Mouse (Mus musculus) adipocyte (in vitro differentiated cells): ENCODE results near the gene Slc9a7.
A peak's percentile ranks its signal among the peaks of the same experiment; 100 is the strongest.

Source experiments
- DNase-seq: peaks from one replicate; pipeline ENCODE4 v3.0.0-alpha.2; 2016; ENCODE audit warnings: low spot score

Gene Slc9a7

DNA sequence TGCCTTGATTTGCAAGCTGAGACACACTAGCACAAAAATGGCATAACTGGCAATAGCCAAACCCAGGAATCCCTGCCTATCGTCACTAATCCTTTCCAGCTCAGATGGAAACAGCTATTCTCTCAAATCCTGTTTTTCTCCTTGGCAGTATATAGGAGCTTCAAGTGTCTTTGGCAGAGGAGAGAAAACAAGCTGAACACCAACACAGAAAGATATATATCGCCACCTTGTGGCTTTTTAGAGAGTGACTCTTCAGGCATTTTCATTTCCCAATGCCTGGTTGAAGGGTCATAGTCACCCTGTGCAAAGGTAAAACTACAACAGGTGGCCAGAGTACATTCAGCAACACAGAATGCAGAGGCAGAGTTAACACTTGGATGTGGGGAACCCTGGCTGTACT is 134.1 kb downstream of the Slc9a7 start:
- peak; percentile 12 for DNase-seq

- DNase-seq: no peak
These were observed 162.1 kb downstream of the Slc9a7 start for GRCm38 (mm10) chrX:20129466-20129865.

GRCm38 (mm10) chrX:20128951-20129350 is 162.7 kb downstream of the Slc9a7 start:
- DNase-seq: no peak

DNA sequence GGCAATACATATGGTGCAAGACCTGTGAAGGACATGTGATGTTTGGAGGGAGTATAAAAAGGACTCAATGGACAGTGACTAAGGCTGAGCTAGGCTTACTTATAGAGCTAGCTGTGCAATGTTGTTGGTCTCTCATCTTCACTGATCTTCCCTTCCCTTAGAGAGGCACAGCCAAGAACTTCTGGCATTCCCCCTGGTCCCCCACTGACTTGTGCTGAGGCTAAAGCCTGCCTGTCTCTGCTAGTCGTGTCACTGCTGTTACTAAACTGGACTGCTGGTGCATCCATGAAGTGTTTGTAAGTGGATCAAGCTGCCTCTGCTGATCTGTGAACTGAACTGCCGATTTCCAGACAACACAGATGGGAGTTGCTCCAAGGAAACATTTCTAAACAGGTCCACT is 166.1 kb downstream of the Slc9a7 start:
- DNase-seq: no peak

- DNase-seq: no peak
These were observed 173.9 kb downstream of the Slc9a7 start for GRCm38 (mm10) chrX:20117717-20118116.

DNA sequence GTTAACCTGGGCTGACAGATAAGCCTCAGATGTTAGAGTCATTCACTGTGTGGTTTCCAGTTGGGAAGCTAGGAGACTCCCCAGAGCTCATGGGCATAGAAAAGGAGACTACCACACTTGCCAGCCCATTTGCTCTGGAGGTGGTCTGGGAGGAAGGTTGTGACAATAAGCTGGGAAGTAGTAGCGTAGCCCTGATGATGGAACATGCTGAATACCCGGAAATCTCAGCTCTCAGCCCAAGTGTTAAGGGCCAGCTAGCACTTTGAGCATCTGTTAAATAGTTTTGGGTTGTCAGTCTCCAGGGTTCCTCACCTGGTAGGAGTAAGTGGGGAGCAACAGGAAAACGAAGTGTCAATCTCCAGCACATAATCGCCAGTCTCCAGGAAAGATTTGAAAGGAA is 221.4 kb downstream of the Slc9a7 start:
- DNase-seq: no peak

GRCm38 (mm10) chrX:20066636-20067035 is 225.0 kb downstream of the Slc9a7 start:
- DNase-seq: no peak

- no peak for DNase-seq
These were observed 229.7 kb downstream of the Slc9a7 start for GRCm38 (mm10) chrX:20061764-20062480.

DNA sequence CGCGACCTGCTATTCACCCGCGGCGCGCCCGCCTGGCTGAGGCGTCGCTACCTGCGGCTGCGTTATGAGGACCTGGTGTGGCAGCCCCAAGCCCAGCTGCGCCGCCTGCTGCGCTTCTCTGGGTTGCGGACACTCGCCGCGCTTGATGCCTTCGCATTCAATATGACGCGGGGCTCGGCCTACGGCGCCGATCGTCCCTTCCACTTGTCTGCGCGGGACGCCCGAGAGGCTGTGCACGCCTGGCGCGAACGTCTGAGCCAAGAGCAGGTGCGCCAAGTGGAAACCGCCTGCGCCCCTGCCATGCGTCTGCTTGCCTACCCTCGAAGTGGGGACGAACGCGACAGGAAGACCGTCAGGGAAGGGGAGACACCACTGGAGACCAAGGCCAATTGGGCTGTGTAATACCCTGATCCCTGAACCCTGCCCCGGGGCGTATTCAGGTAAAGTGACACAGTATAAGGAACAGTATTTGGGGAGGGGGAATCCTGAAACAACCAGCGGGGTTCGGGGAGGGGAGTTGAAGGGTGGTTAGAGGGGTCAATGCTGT is 230.8 kb downstream of the Slc9a7 start:
- DNase-seq: no peak

DNA sequence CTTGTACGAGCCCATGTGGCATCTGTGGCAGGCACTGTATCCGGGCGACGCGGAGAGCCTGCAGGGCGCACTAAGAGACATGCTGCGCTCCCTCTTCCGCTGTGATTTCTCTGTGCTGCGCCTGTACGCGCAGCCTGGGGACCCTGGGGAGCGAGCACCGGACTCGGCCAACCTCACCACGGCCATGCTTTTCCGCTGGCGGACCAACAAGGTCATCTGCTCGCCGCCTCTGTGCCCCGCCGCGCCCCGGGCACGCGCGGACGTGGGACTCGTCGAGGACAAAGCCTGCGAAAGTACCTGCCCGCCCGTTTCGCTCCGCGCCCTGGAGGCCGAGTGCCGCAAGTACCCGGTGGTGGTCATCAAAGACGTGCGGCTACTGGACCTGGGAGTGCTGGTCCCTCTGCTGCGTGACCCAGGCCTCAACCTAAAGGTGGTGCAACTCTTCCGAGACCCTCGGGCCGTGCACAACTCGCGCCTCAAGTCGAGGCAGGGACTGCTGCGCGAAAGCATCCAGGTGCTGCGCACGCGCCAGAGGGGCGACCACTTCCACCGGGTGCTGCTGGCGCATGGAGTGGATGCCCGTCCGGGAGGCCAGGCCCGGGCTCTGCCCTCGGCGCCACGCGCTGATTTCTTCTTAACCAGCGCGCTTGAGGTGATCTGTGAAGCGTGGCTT is 231.4 kb downstream of the Slc9a7 start:
- DNase-seq: no peak

- no peak for DNase-seq
These were observed 232.1 kb downstream of the Slc9a7 start, which contains the start of gene Chst7 for GRCm38 (mm10) chrX:20059381-20059971. Chst7 (plus strand) TSS chrX:20059560.
